Mouse (Mus musculus) midbrain, embryonic 12.5 days (tissue): ENCODE measurements at regions not wholly inside any gene's neighbourhood (a gene's known extent, or its start where the extent isn't known, plus 50 kb on each side); places are given as distances from the start of the nearest gene placed in this dataset.

Source experiments
- ATAC-seq: fragments of 200-750 bp; cut with Nextera tagmentation; 2 replicates; pipeline ENCODE4 v1.8.0; 2017; ENCODE audit warnings: low read depth, moderate TSS enrichment, moderate library complexity; ENCODE audit not compliant: low FRiP score
- H3K27ac ChIP-seq: fragments of 300-500 bp; sonication (generic); replicated peaks from 2 replicates; pipeline ENCODE4 v1.5.1; 2016; ENCODE audit warnings: mild to moderate bottlenecking
- H3K27me3 ChIP-seq: fragments of 300-500 bp; sonication (generic); 2 replicates; pipeline ENCODE4 v1.6.1; 2016; ENCODE audit warnings: mild to moderate bottlenecking
- H3K36me3 ChIP-seq: fragments of 300-500 bp; sonication (generic); 2 replicates; pipeline ENCODE4 v1.6.1; 2016
- H3K4me1 ChIP-seq: fragments of 300-500 bp; sonication (generic); 2 replicates; pipeline ENCODE4 v1.6.1; 2016
- H3K4me2 ChIP-seq: fragments of 300-500 bp; sonication (generic); replicated peaks from 2 replicates; pipeline ENCODE4 v1.6.1; 2016; ENCODE audit warnings: mild to moderate bottlenecking, moderate library complexity
- H3K4me3 ChIP-seq: fragments of 300-500 bp; sonication (generic); 2 replicates; pipeline ENCODE4 v1.5.1; 2016; ENCODE audit warnings: mild to moderate bottlenecking
- H3K9ac ChIP-seq: fragments of 300-500 bp; sonication (generic); replicated peaks from 2 replicates; pipeline ENCODE4 v1.6.1; 2016; ENCODE audit warnings: mild to moderate bottlenecking, moderate library complexity
- H3K9me3 ChIP-seq: fragments of 300-500 bp; sonication (generic); 2 replicates; pipeline ENCODE4 v1.6.1; 2016; ENCODE audit warnings: mild to moderate bottlenecking
- WGBS: fragments of 180-500 bp; shearing (Covaris S2); methylation state at CpG from one replicate; pipeline ENCODE4 v1.1.7; 2016; 5-methylcytosine and 5-hydroxymethylcytosine counted together

DNA sequence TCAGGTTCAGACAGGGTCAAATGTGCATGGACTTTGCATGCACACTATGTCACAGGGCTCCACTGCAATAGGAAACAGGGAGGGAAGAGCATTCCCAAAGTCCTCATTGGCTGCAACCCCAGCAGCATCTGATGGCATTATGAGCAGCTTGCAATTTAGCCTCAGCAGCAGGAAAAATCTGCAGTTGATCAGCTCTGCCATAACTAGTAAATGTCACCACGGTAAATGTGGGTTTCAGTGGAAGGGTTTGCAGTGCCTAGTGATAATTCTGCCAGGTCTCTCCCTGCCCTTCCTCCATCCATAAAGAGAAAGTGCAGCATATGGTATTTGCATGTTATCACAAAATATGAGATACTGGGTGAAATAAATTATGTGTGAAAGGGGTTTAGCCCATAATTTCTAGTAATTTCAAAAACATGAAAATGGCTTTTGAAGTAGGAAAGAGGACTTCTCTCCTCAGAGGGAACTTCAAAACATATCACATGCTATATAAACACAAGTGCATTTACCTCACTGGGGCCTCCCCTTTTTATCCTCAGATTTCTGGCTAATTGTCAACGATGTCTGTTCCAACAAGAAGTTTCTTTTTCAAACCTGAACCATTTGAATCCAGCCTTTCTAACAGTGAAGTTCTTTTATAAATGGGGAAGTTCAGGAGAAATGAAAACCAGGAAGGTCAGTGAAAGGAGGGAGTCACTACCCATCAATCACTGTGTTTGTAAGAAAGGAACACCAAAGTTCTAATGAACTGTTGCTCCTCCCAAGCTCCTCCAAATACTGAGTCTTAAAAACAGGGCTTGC is 303.5 kb downstream of the Meis1 start:
- no peak overlapping the region for H3K4me2 ChIP-seq
- H3K9ac ChIP-seq = no peak overlapping the region
- no peak for ATAC-seq
- 75% methylated on average over 2 of the region's 2 CpGs for WGBS
- no peak overlapping the region for H3K4me3 ChIP-seq
- H3K4me1 ChIP-seq = no peaks in the 10 kb centered on the region
- no peak overlapping the region for H3K27ac ChIP-seq
- H3K9me3 ChIP-seq = no peaks in the 10 kb centered on the region
- H3K27me3 ChIP-seq = no peaks in the 10 kb centered on the region
- no peaks in the 10 kb centered on the region for H3K36me3 ChIP-seq

GRCm38 (mm10) chr11:18714400-18714799 is 304.4 kb downstream of the Meis1 start:
- H3K4me3 ChIP-seq = no peak overlapping the region
- 81% methylated on average over 5 of the region's 5 CpGs for WGBS

GRCm38 (mm10) chr11:18712642-18713053 is 306.1 kb downstream of the Meis1 start:
- H3K9me3 ChIP-seq = no peaks in the 10 kb centered on the region
- no peaks in the 10 kb centered on the region for H3K4me1 ChIP-seq
- H3K4me3 ChIP-seq = no peak overlapping the region
- 89% methylated on average over 10 of the region's 10 CpGs for WGBS
- H3K36me3 ChIP-seq = no peaks in the 10 kb centered on the region
- no peak for ATAC-seq
- H3K4me2 ChIP-seq = no peak overlapping the region
- no peaks in the 10 kb centered on the region for H3K27me3 ChIP-seq
- no peak overlapping the region for H3K27ac ChIP-seq
- H3K9ac ChIP-seq = no peak overlapping the region

More at GRCm38 (mm10) chr11:18714400-18714799, 304.4 kb downstream of the Meis1 start:
- no peaks in the 10 kb centered on the region for H3K4me1 ChIP-seq
- H3K36me3 ChIP-seq = no peaks in the 10 kb centered on the region
- H3K4me2 ChIP-seq = no peak overlapping the region
- no peak overlapping the region for H3K9ac ChIP-seq
- H3K9me3 ChIP-seq = no peaks in the 10 kb centered on the region
- no peak for ATAC-seq
- H3K27ac ChIP-seq = no peak overlapping the region
- H3K27me3 ChIP-seq = no peaks in the 10 kb centered on the region

- no peaks in the 10 kb centered on the region for H3K4me1 ChIP-seq
- no peaks in the 10 kb centered on the region for H3K36me3 ChIP-seq
- H3K4me3 ChIP-seq = no peak overlapping the region
- no peak overlapping the region for H3K4me2 ChIP-seq
- H3K27me3 ChIP-seq = no peaks in the 10 kb centered on the region
- no peak for ATAC-seq
- WGBS = 88% methylated on average over 3 of the region's 3 CpGs
- H3K9ac ChIP-seq = no peak overlapping the region
- H3K27ac ChIP-seq = no peak overlapping the region
- H3K9me3 ChIP-seq = no peaks in the 10 kb centered on the region
Measured at GRCm38 (mm10) chr11:18709628-18710027, 309.2 kb downstream of the Meis1 start.

GRCm38 (mm10) chr11:18681593-18681992 is 337.2 kb downstream of the Meis1 start:
- H3K27ac ChIP-seq = no peak overlapping the region
- 83% methylated on average over 6 of the region's 6 CpGs for WGBS
- H3K9ac ChIP-seq = no peak overlapping the region
- H3K4me2 ChIP-seq = no peak overlapping the region
- no peaks in the 10 kb centered on the region for H3K27me3 ChIP-seq
- no peak overlapping the region for H3K4me3 ChIP-seq
- H3K4me1 ChIP-seq = no peaks in the 10 kb centered on the region
- ATAC-seq = no peak
- H3K9me3 ChIP-seq = no peaks in the 10 kb centered on the region
- H3K36me3 ChIP-seq = no peaks in the 10 kb centered on the region

GRCm38 (mm10) chr11:18676876-18677275 is 341.9 kb downstream of the Meis1 start:
- Histone ChIP-seq H3K9ac (no peak overlapping the region), H3K27ac (no peak overlapping the region), H3K4me3 (no peak overlapping the region), H3K36me3 (no peaks in the 10 kb centered on the region), H3K9me3 (no peaks in the 10 kb centered on the region), H3K4me2 (no peak overlapping the region), H3K27me3 (no peaks in the 10 kb centered on the region), H3K4me1 (no peaks in the 10 kb centered on the region)
- ATAC-seq = no peak
- 96% methylated on average over 2 of the region's 2 CpGs for WGBS

GRCm38 (mm10) chr11:18670967-18671366 is 347.8 kb downstream of the Meis1 start:
- no peaks in the 10 kb centered on the region for H3K36me3 ChIP-seq
- ATAC-seq = no peak
- no peak overlapping the region for H3K4me3 ChIP-seq
- H3K9ac ChIP-seq = no peak overlapping the region
- WGBS = 92% methylated on average over 2 of the region's 2 CpGs
- H3K4me1 ChIP-seq = no peaks in the 10 kb centered on the region
- H3K9me3 ChIP-seq = no peaks in the 10 kb centered on the region
- no peak overlapping the region for H3K4me2 ChIP-seq
- no peaks in the 10 kb centered on the region for H3K27me3 ChIP-seq
- no peak overlapping the region for H3K27ac ChIP-seq

GRCm38 (mm10) chr11:18669322-18669721 is 349.5 kb downstream of the Meis1 start:
- H3K27ac ChIP-seq = no peak overlapping the region
- H3K9ac ChIP-seq = no peak overlapping the region
- no peak for ATAC-seq
- H3K27me3 ChIP-seq = no peaks in the 10 kb centered on the region
- no peaks in the 10 kb centered on the region for H3K36me3 ChIP-seq
- no peaks in the 10 kb centered on the region for H3K9me3 ChIP-seq
- H3K4me3 ChIP-seq = no peak overlapping the region
- WGBS = 73% methylated on average over 2 of the region's 2 CpGs
- no peaks in the 10 kb centered on the region for H3K4me1 ChIP-seq
- no peak overlapping the region for H3K4me2 ChIP-seq

- 56% methylated on average over 1 of the region's 1 CpGs for WGBS
- Histone ChIP-seq H3K9me3 (no peaks in the 10 kb centered on the region), H3K4me1 (no peaks in the 10 kb centered on the region; the same call in 1 of the 2 replicates), H3K4me3 (no peak overlapping the region), H3K36me3 (no peaks in the 10 kb centered on the region), H3K27ac (no peak overlapping the region), H3K9ac (no peak overlapping the region), H3K27me3 (no peaks in the 10 kb centered on the region), H3K4me2 (no peak overlapping the region)
- ATAC-seq = no peak
Measured at GRCm38 (mm10) chr11:18656358-18656757, 362.4 kb downstream of the Meis1 start.

- 70% methylated on average over 5 of the region's 5 CpGs for WGBS
- H3K36me3 ChIP-seq = no peaks in the 10 kb centered on the region
- H3K9me3 ChIP-seq = no peaks in the 10 kb centered on the region
- H3K27me3 ChIP-seq = no peaks in the 10 kb centered on the region
- no peak overlapping the region for H3K9ac ChIP-seq
- ATAC-seq = no peak
- H3K27ac ChIP-seq = no peak overlapping the region
- H3K4me2 ChIP-seq = no peak overlapping the region
- no peaks in the 10 kb centered on the region for H3K4me1 ChIP-seq
- H3K4me3 ChIP-seq = no peak overlapping the region
Measured at GRCm38 (mm10) chr11:18631975-18632773, 386.6 kb downstream of the Meis1 start.

- WGBS = 92% methylated on average over 7 of the region's 7 CpGs
- no peak overlapping the region for H3K4me3 ChIP-seq
- H3K4me1 ChIP-seq = no peaks in the 10 kb centered on the region
Measured at GRCm38 (mm10) chr11:18631570-18631969, 387.2 kb downstream of the Meis1 start.

DNA sequence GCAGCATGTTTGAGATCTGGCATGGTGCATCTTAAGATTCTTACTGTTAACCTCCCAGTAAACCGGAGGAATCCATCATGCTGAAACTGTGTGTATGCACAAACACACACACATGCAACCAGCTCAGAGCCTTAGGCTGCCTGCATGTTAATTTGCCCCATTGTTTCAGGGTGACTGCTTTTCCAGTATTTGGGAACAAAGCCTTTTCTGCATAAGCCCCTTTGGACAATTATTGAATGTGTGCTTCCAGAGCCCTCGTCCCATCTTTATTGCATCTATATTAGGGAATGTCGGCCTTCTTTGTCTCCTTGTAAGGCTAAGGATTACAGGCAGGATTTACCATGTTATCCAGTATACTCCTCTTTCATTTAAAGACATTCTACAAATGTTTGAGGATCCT is 397.0 kb downstream of the Meis1 start:
- peaks cover 8% of the 10 kb centered on the region for H3K4me1 ChIP-seq
- no peak overlapping the region for H3K4me2 ChIP-seq
- 27% methylated on average over 3 of the region's 3 CpGs for WGBS
- no peaks in the 10 kb centered on the region for H3K36me3 ChIP-seq
- H3K9ac ChIP-seq = no peak overlapping the region
- H3K9me3 ChIP-seq = no peaks in the 10 kb centered on the region
- peaks cover 9% of the 10 kb centered on the region for H3K27me3 ChIP-seq
- H3K4me3 ChIP-seq = no peak overlapping the region
- peak; percentile 54; the same call in 1 of the 2 replicates for ATAC-seq
- no peak overlapping the region for H3K27ac ChIP-seq

More at GRCm38 (mm10) chr11:18631570-18631969, 387.2 kb downstream of the Meis1 start:
- ATAC-seq = no peak
- no peaks in the 10 kb centered on the region for H3K36me3 ChIP-seq
- no peaks in the 10 kb centered on the region for H3K9me3 ChIP-seq
- no peak overlapping the region for H3K9ac ChIP-seq
- H3K27ac ChIP-seq = no peak overlapping the region
- H3K4me2 ChIP-seq = no peak overlapping the region
- H3K27me3 ChIP-seq = no peaks in the 10 kb centered on the region
